Mouse (Mus musculus) liver, embryonic 14.5 days (tissue): Measurements from ENCODE around the gene Fap.

Experiments
- CTCF ChIP-seq: IDR thresholded peaks from 2 replicates; pipeline ENCODE4 v1.5.1; 2016; ENCODE audit warnings: antibody characterized with exemption, low read depth, control low read depth
- EP300 ChIP-seq: IDR thresholded peaks from 2 replicates; pipeline ENCODE4 v1.6.1; 2016; ENCODE audit warnings: antibody characterized with exemption, low read depth

GRCm38 (mm10) chr2:62483550-62483949, 90.3 kb downstream of the Fap start, which contains the start of gene Gcg:
- TF ChIP-seq EP300 (no peak), CTCF (no peak)
